Comparison of ENCODE assay signal across 9 mouse cellular contexts in the genomic region with DNA sequence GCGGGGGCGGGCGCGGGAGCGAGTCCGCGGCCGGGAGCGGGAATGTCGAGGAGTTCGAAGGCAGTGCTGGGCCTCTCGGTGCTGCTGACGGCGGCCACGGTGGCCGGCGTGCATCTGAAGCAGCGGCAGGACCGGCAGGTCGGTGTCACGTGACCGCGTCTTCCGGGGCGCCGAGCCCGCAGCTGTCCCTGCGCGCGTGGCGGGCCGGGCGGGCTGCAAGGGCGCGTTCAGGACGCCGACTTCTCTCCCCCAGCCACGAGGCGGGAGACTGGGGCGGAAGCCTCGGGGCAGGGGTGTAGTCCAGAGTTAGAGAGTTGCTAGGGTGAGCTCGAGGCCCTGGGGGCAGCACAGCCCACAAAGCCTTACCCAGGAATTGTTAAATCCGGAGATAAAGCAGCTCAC. TPM values are rescaled to one million over a fixed set of nuclear protein-coding genes. Genes with fewer than 3 reads are reported as not detected.
DNase-seq lines count a peak whose midpoint lies in the region; ATAC-seq and TF ChIP-seq lines count a peak whose summit lies in the region.
"Had no signal": no experiment of that assay in that cellular context is flagged by ENCODE, and none has a peak within 500 bp of the region (broad histone marks: within the 10 kb centered on the region; RNA-seq: fewer than 3 reads in every experiment).

No protein-coding gene starts in this region.

- H3K79me2 ChIP-seq in C2C12 (ENCODE audit: control insufficient read depth, insufficient read depth): peaks cover 51% of the 10 kb centered on the region

- peak overlapping the region; percentile 98 for H3K27ac ChIP-seq in kidney, adult 2 months (ENCODE audit: insufficient read depth, low read depth, low read length)
- H3K27ac ChIP-seq in bone marrow macrophage, adult 2 months (ENCODE audit: insufficient read depth, low read depth, low read length): peak overlapping the region; percentile 93
- peak overlapping the region; percentile 79 for H3K27ac ChIP-seq in liver, embryonic 14.5 days
- H3K27ac ChIP-seq in stomach, embryonic 14.5 days (ENCODE audit: low read length): peak overlapping the region; percentile 89

- H3ac ChIP-seq in C2C12 (ENCODE audit: control insufficient read depth, insufficient read length, low read depth): peak overlapping the region; percentile 78

- no peak for TF ChIP-seq CTCF in kidney, adult 2 months (conservative IDR thresholded peaks at IDR 0.05; ENCODE audit: insufficient read depth, insufficient read length, low read depth, low read length)
- no peak for TF ChIP-seq CTCF in C2C12 (IDR thresholded peaks at IDR 0.05; ENCODE audit: control insufficient read depth, insufficient read depth, insufficient read length)
- TF ChIP-seq CTCF in bone marrow macrophage, adult 2 months (IDR thresholded peaks at IDR 0.05; ENCODE audit: low read depth, low read length): no peak
- no peak for TF ChIP-seq CTCF in liver, embryonic 14.5 days (IDR thresholded peaks at IDR 0.05; ENCODE audit: low read depth)

- WGBS in kidney, adult 2 months: under 1% methylated on average over 37 of the region's 43 CpGs
- 0% methylated on average over 43 of the region's 43 CpGs for WGBS in liver, embryonic 14.5 days (ENCODE audit: insufficient replicate concordance)
- under 1% methylated on average over 43 of the region's 43 CpGs for WGBS in stomach, embryonic 14.5 days

- peaks cover 7% of the 10 kb centered on the region for H3K4me1 ChIP-seq in kidney, adult 2 months (ENCODE audit: control insufficient read depth, insufficient read depth, low read length)
- peaks cover 13% of the 10 kb centered on the region for H3K4me1 ChIP-seq in bone marrow macrophage, adult 2 months (ENCODE audit: control insufficient read depth, insufficient read depth, low read length)
- H3K4me1 ChIP-seq in liver, embryonic 14.5 days (replicated peaks; ENCODE audit: control insufficient read depth in 2 of 2, insufficient read depth in 2 of 2, low read length in 1 of 2): peaks cover 7 to 12% of the 10 kb centered on the region in 2 experiments
- peaks cover 7% of the 10 kb centered on the region; the same call in 1 of the 2 replicates for H3K4me1 ChIP-seq in stomach, embryonic 14.5 days (ENCODE audit: control insufficient read depth, insufficient read depth, low read length)

- peaks cover 33% of the 10 kb centered on the region for H3K79me3 ChIP-seq in C2C12 (ENCODE audit: low read depth)

- TF ChIP-seq EP300 in liver, embryonic 14.5 days (IDR thresholded peaks at IDR 0.05; ENCODE audit: low read depth): no peak

- H3K9me3 ChIP-seq in liver, embryonic 14.5 days (ENCODE audit: control insufficient read depth, low read length): no peaks in the 10 kb centered on the region
- H3K9me3 ChIP-seq in stomach, embryonic 14.5 days (ENCODE audit: control insufficient read depth, low read depth, low read length): no peaks in the 10 kb centered on the region

- peak overlapping the region; percentile 83 for H3K4me2 ChIP-seq in liver, embryonic 14.5 days (ENCODE audit: low read depth)
- peak overlapping the region; percentile 86 for H3K4me2 ChIP-seq in stomach, embryonic 14.5 days (replicated peaks; ENCODE audit: low read depth, low read length)

- peak; percentile 85 for ATAC-seq in liver, embryonic 14.5 days (ENCODE audit: insufficient read depth)
- ATAC-seq in stomach, embryonic 14.5 days (ENCODE audit: insufficient number of reproducible peaks, insufficient read depth, low FRiP score, low read depth): peak; percentile 87

- peak overlapping the region; percentile 100 for H3K4me3 ChIP-seq in kidney, adult 2 months (ENCODE audit: insufficient read depth, low read depth, low read length)
- H3K4me3 ChIP-seq in C2C12 (ENCODE audit: insufficient read depth, poor library complexity, severe bottlenecking): peak overlapping the region; percentile 84
- H3K4me3 ChIP-seq in bone marrow macrophage, adult 2 months (ENCODE audit: insufficient read depth, low read length): peak overlapping the region; percentile 86
- H3K4me3 ChIP-seq in liver, embryonic 14.5 days (ENCODE audit: insufficient read depth in 1 of 2, low read depth in 2 of 2, low read length in 2 of 2): peak overlapping the region; percentile 84 to 95
- H3K4me3 ChIP-seq in stomach, embryonic 14.5 days (ENCODE audit: low read depth, low read length): peak overlapping the region; percentile 59

- no peak for DNase-seq in kidney, adult 2 months
- DNase-seq in kidney, postnatal 25 days: no peak
- peak; percentile 47 for DNase-seq in forelimb bud, embryonic 11.5 days (ENCODE audit: low read depth, low spot score)
- DNase-seq in liver, embryonic 14.5 days (ENCODE audit: low read depth in 3 of 3, low spot score in 3 of 3): peak in 2 of 3 experiments; percentile 49 to 66
- no peak for DNase-seq in kidney, adult 8-10 months

- H3K9ac ChIP-seq in liver, embryonic 14.5 days (replicated peaks): peak overlapping the region; percentile 90
- H3K9ac ChIP-seq in stomach, embryonic 14.5 days (replicated peaks; ENCODE audit: low read depth, low read length): peak overlapping the region; percentile 59

- no peak for TF ChIP-seq POLR2A in kidney, adult 2 months (IDR thresholded peaks at IDR 0.05; ENCODE audit: low read depth, low read length)
- no peak for TF ChIP-seq POLR2A in bone marrow macrophage, adult 2 months (IDR thresholded peaks at IDR 0.05; ENCODE audit: borderline replicate concordance, low read depth, low read length)

- no peaks in the 10 kb centered on the region for H3K27me3 ChIP-seq in kidney, adult 2 months (replicated peaks; ENCODE audit: control insufficient read depth, insufficient read depth, low read length)
- H3K27me3 ChIP-seq in C2C12 (ENCODE audit: control insufficient read depth, insufficient read depth, insufficient read length): no peaks in the 10 kb centered on the region
- H3K27me3 ChIP-seq in liver, embryonic 14.5 days (ENCODE audit: control insufficient read depth, insufficient read depth, low read length): no peaks in the 10 kb centered on the region
- no peaks in the 10 kb centered on the region for H3K27me3 ChIP-seq in stomach, embryonic 14.5 days (ENCODE audit: control insufficient read depth, insufficient read depth, low read length)

- peaks cover 5% of the 10 kb centered on the region for H3K36me3 ChIP-seq in kidney, adult 2 months (ENCODE audit: control insufficient read depth, insufficient read depth, low read length)
- H3K36me3 ChIP-seq in C2C12 (ENCODE audit: control insufficient read depth, insufficient read depth): peaks cover 28% of the 10 kb centered on the region
- peaks cover 7% of the 10 kb centered on the region for H3K36me3 ChIP-seq in liver, embryonic 14.5 days (replicated peaks; ENCODE audit: control insufficient read depth, insufficient read depth, low read depth)
- H3K36me3 ChIP-seq in stomach, embryonic 14.5 days (ENCODE audit: control insufficient read depth, insufficient read depth, low read length): peaks cover 11% of the 10 kb centered on the region

TF ChIP-seq in C2C12, 6 proteins besides CTCF, POLR2A, EP300 and RAD21:
- TF ChIP-seq MAX (IDR thresholded peaks at IDR 0.05) (peak; percentile 91), MYOG (IDR thresholded peaks at IDR 0.05; ENCODE audit: control insufficient read depth, extremely low read depth, insufficient read length) (no peak), MYOD1 (IDR thresholded peaks at IDR 0.05; ENCODE audit: control insufficient read depth, insufficient read length, low read depth) (peak; percentile 50), USF1 (IDR thresholded peaks at IDR 0.05; ENCODE audit: low read depth) (peak; percentile 79), FOSL1 (IDR thresholded peaks at IDR 0.05; ENCODE audit: insufficient read depth, low read length, poor library complexity, severe bottlenecking) (no peak)

RNA-seq across cellular contexts. Expression of a gene that starts 0.2 kb away (rescaled TPM):
- not detected in 2 replicates for polyA plus RNA-seq in kidney, adult 2 months (2012; rRNA removed)
- polyA plus RNA-seq in C2C12 (2012; fragmentation: generic; extraction: Trizol): 1.2 TPM
- polyA plus RNA-seq in bone marrow macrophage, adult 2 months (2012; ENCODE audit: insufficient read depth, insufficient read length, missing spikeins): 3.6 TPM in 1 of 2 replicates, not detected in the other
- polyA plus RNA-seq in liver, embryonic 14.5 days (2012; rRNA removed): not detected in 2 replicates
- 0.77 and 0.80 TPM in 2 replicates for polyA plus RNA-seq in liver, embryonic 14.5 days (2014; fragmentation: Nextera tagmentation; extraction: Ambion mirVana)
- polyA plus RNA-seq in stomach, embryonic 14.5 days (2014; fragmentation: Nextera tagmentation; extraction: Ambion mirVana): 0.93 and 4.0 TPM in 2 replicates
- polyA plus RNA-seq: gonadal fat pad, adult 2 months had no signal

RNA-seq across cellular contexts. Expression of a gene that starts 0.2 kb away (rescaled TPM):
- 43.0 and 44.8 TPM in 2 replicates for polyA plus RNA-seq in kidney, adult 2 months (2012; rRNA removed)
- 32.6 TPM for polyA plus RNA-seq in C2C12 (2012; fragmentation: generic; extraction: Trizol)
- 23.7 and 33.0 TPM in 2 replicates for polyA plus RNA-seq in bone marrow macrophage, adult 2 months (2012; ENCODE audit: insufficient read depth, insufficient read length, missing spikeins)
- polyA plus RNA-seq in liver, embryonic 14.5 days (2012; rRNA removed): 11.3 and 13.7 TPM in 2 replicates
- polyA plus RNA-seq in liver, embryonic 14.5 days (2014; fragmentation: Nextera tagmentation; extraction: Ambion mirVana): 11.8 and 13.5 TPM in 2 replicates
- 31.2 and 37.0 TPM in 2 replicates for polyA plus RNA-seq in stomach, embryonic 14.5 days (2014; fragmentation: Nextera tagmentation; extraction: Ambion mirVana)

RNA-seq across cellular contexts. Expression of a gene that starts 37.1 kb away (rescaled TPM):
- polyA plus RNA-seq in kidney, adult 2 months (2012; rRNA removed): 2.1 and 3.0 TPM in 2 replicates
- polyA plus RNA-seq in C2C12 (2012; fragmentation: generic; extraction: Trizol): not detected
- polyA plus RNA-seq in bone marrow macrophage, adult 2 months (2012; ENCODE audit: insufficient read depth, insufficient read length, missing spikeins): not detected in 2 replicates
- 0.03 and 0.05 TPM in 2 replicates for polyA plus RNA-seq in liver, embryonic 14.5 days (2012; rRNA removed)
- polyA plus RNA-seq in liver, embryonic 14.5 days (2014; fragmentation: Nextera tagmentation; extraction: Ambion mirVana): not detected in 2 replicates
- polyA plus RNA-seq in stomach, embryonic 14.5 days (2014; fragmentation: Nextera tagmentation; extraction: Ambion mirVana): 3.7 and 4.0 TPM in 2 replicates

Comparison
In these comparisons a context has a peak if more than half of its experiments do, and no peak if none do; other contexts are left out.
1. DNase-seq: peak in forelimb bud, embryonic 11.5 days (single experiment) and liver, embryonic 14.5 days (2 of 3); none in kidney, adult 2 months (single experiment), kidney, postnatal 25 days (0 of 2) and kidney, adult 8-10 months (0 of 2).
2. Peak in every context shown above with its lines, with median percentiles within 50 percentile points of each other: H3K27ac ChIP-seq and H3K4me3 ChIP-seq.